Mouse (Mus musculus): ENCODE measurements around the gene Rapgef6. TPM values are rescaled to one million over a fixed set of nuclear protein-coding genes. Genes with fewer than 3 reads are reported as not detected.

Rapgef6 gene
- polyA plus RNA-seq, 1 experiment from 2014 or later: 17.8 TPM

GRCm38 (mm10) chr11:54709645-54710044 is 187.0 kb downstream of the Rapgef6 start:
- POLR2A ChIA-PET: no interaction called here
- TF ChIP-seq CTCF (IDR thresholded peaks at IDR 0.05): no peak
- ATAC-seq (no peak), DNase-seq (ENCODE audit: low read depth, low spot score) (no peak)
- CTCF ChIA-PET: interaction anchor here (1.2 to 5.7 kb wide), 7 partner anchors 9 to 150 kb away, joined by 3 to 21 read pairs (median 3); partner anchors contain the start of gene Lyrm7
- H3K27me3 ChIP-seq: no peaks in the 10 kb centered on the region
- in situ Hi-C loops (cut with MboI; ENCODE audit: low pct_unique_long_range_greater_than_20kb): loop anchor here (5.0 kb wide), 1 partner anchor 153 kb away; the partner anchor contains the start of gene Lyrm7

GRCm38 (mm10) chr11:54710512-54711293 is 188.1 kb downstream of the Rapgef6 start:
- in situ Hi-C loops (cut with MboI; ENCODE audit: low pct_unique_long_range_greater_than_20kb): no loop called here
- ChIA-PET POLR2A (no interaction called here), CTCF (interaction anchor here (1.3 to 5.7 kb wide), 3 partner anchors 10 to 149 kb away, joined by 3 to 21 read pairs (median 3); partner anchors contain the start of gene Lyrm7)

GRCm38 (mm10) chr11:54712849-54713248 is 190.2 kb downstream of the Rapgef6 start:
- CTCF ChIA-PET: interaction anchor here (1.3 to 1.5 kb wide), 2 partner anchors 15 to 104 kb away, joined by 3 read pairs; no protein-coding TSS in a partner anchor
- ATAC-seq (no peak), DNase-seq (ENCODE audit: low read depth, low spot score) (no peak)
- in situ Hi-C loops (cut with MboI; ENCODE audit: low pct_unique_long_range_greater_than_20kb): no loop called here
- H3K27me3 ChIP-seq: no peaks in the 10 kb centered on the region
- POLR2A ChIA-PET: interaction anchor here (1.0 kb wide), 1 partner anchor 21 kb away, joined by 3 read pairs; no protein-coding TSS in a partner anchor
- TF ChIP-seq CTCF (IDR thresholded peaks at IDR 0.05): no peak

More at GRCm38 (mm10) chr11:54710512-54711293, 188.1 kb downstream of the Rapgef6 start:
- no peak for ATAC-seq
- no peak for TF ChIP-seq CTCF (IDR thresholded peaks at IDR 0.05)
- no peak for DNase-seq (ENCODE audit: low read depth, low spot score)
- no peaks in the 10 kb centered on the region for H3K27me3 ChIP-seq

GRCm38 (mm10) chr11:54717893-54718292 is 195.2 kb downstream of the Rapgef6 start:
- in situ Hi-C loops (cut with MboI; ENCODE audit: low pct_unique_long_range_greater_than_20kb): no loop called here
- TF ChIP-seq CTCF (IDR thresholded peaks at IDR 0.05): no peak
- ChIA-PET CTCF (interaction anchor here (0.7 to 1.5 kb wide), 2 partner anchors 9 kb away, joined by 3 to 4 read pairs; no protein-coding TSS in a partner anchor), POLR2A (interaction anchor here (1.4 kb wide), 1 partner anchor 9 kb away, joined by 3 read pairs; no protein-coding TSS in a partner anchor)
- DNase-seq (ENCODE audit: low read depth, low spot score) (no peak), ATAC-seq (no peak)
- no peaks in the 10 kb centered on the region for H3K27me3 ChIP-seq

DNA sequence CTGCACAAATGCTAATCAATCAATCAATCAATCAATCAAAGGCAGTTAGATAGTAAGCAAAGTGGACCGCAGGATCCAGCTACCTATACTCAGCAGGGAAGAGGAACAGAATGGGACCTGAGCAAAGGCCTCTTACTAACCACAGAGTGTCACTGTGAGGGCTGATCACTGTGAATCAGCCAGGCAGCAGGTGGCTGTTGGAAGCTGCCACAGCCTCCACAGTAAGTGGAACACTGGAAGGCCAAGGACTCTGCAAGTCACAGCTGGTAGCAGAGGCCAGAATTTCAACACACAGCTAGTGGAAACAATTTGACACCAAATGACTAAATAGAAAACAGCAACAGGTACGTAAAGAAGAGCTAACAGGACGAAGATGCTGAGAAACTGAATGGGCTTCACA is 196.0 kb downstream of the Rapgef6 start:
- DNase-seq (ENCODE audit: low read depth, low spot score) (no peak), ATAC-seq (no peak)
- POLR2A ChIA-PET: interaction anchor here (1.4 kb wide), 1 partner anchor 10 kb away, joined by 3 read pairs; no protein-coding TSS in a partner anchor
- in situ Hi-C loops (cut with MboI; ENCODE audit: low pct_unique_long_range_greater_than_20kb): no loop called here
- CTCF ChIA-PET: interaction anchor here (1.5 kb wide), 1 partner anchor 10 kb away, joined by 4 read pairs; no protein-coding TSS in a partner anchor
- no peak for TF ChIP-seq CTCF (IDR thresholded peaks at IDR 0.05)
- H3K27me3 ChIP-seq: no peaks in the 10 kb centered on the region

DNA sequence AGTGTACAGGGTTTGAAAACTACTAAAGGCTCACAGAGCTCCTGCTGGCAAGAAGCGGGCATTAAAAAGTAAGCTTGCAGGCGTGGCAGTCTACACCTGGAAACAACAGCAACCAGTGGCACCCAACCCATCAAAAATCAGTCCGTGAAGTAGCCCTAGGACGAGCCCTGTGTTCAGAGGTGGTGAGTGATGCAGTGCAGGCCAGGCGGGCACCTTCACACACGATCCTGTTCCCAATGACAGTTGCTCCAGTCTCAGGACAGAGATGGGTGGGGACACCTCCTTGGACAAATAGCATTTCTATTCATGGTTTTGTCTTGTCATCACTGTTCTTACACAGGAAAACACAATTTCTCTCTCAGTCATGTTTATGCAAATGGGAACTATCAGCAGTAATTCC is 199.4 kb downstream of the Rapgef6 start:
- ChIA-PET POLR2A (no interaction called here), CTCF (interaction anchor here (1.2 kb wide), 1 partner anchor 12 kb away, joined by 3 read pairs; no protein-coding TSS in a partner anchor)
- ATAC-seq: no peak
- no peaks in the 10 kb centered on the region for H3K27me3 ChIP-seq
- DNase-seq (ENCODE audit: low read depth, low spot score): no peak
- TF ChIP-seq CTCF (IDR thresholded peaks at IDR 0.05): no peak
- in situ Hi-C loops (cut with MboI; ENCODE audit: low pct_unique_long_range_greater_than_20kb): no loop called here

GRCm38 (mm10) chr11:54724353-54725034 is 201.8 kb downstream of the Rapgef6 start:
- ATAC-seq (no peak), DNase-seq (ENCODE audit: low read depth, low spot score) (no peak)
- in situ Hi-C loops (cut with MboI; ENCODE audit: low pct_unique_long_range_greater_than_20kb): no loop called here
- POLR2A ChIA-PET: interaction anchor here (0.7 to 1.2 kb wide), 2 partner anchors 117 to 1223 kb away, joined by 3 to 5 read pairs; no protein-coding TSS in a partner anchor
- CTCF ChIA-PET: interaction anchor here (0.6 to 0.8 kb wide), 2 partner anchors 61 to 63 kb away, joined by 3 to 4 read pairs; partner anchors contain the start of gene Cdc42se2
- no peaks in the 10 kb centered on the region for H3K27me3 ChIP-seq
- TF ChIP-seq CTCF (IDR thresholded peaks at IDR 0.05): no peak

DNA sequence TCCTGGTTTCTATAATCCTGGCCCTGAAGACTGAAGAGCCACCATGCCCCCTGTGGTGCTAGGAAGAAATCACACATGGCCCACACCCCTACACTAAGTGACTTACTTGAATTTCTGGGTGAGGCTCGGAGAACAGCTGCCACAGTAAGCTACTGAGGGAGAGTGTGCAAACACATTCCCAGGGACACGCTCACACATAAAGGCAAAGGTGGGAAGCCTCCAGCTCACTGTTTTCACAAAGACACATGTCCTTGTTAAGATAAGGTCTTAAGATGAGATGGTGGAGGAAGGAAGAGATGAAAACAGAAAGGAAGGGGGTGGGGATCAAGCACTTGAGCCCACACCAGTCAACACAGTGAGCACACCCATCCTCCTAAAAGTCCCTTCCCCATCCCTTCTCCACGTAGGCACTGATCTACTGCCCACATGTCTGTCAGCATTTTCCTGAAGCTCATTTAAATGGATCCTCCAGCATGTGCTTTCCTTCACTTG is 204.0 kb downstream of the Rapgef6 start:
- no peak for DNase-seq (ENCODE audit: low read depth, low spot score)

GRCm38 (mm10) chr11:54727327-54727901 is 204.8 kb downstream of the Rapgef6 start:
- POLR2A ChIA-PET: no interaction called here
- ATAC-seq (peak; percentile 79), DNase-seq (ENCODE audit: low read depth, low spot score) (no peak)
- CTCF ChIA-PET: interaction anchor here (1.1 to 2.2 kb wide), 3 partner anchors 14 to 136 kb away, joined by 3 to 5 read pairs (median 3); partner anchors contain the start of gene Cdc42se2
- in situ Hi-C loops (cut with MboI; ENCODE audit: low pct_unique_long_range_greater_than_20kb): no loop called here
- H3K27me3 ChIP-seq: no peaks in the 10 kb centered on the region
- no peak for TF ChIP-seq CTCF (IDR thresholded peaks at IDR 0.05)

More for the DNA sequence above, 204.0 kb downstream of the Rapgef6 start:
- in situ Hi-C loops (cut with MboI; ENCODE audit: low pct_unique_long_range_greater_than_20kb): no loop called here
- TF ChIP-seq CTCF (IDR thresholded peaks at IDR 0.05): no peak
- ChIA-PET CTCF (interaction anchor here (1.1 to 2.2 kb wide), 3 partner anchors 10 to 136 kb away, joined by 3 to 5 read pairs (median 4); partner anchors contain the start of gene Cdc42se2), POLR2A (no interaction called here)
- ATAC-seq: no peak
- no peaks in the 10 kb centered on the region for H3K27me3 ChIP-seq

GRCm38 (mm10) chr11:54728371-54728770 is 205.7 kb downstream of the Rapgef6 start:
- ChIA-PET POLR2A (no interaction called here), CTCF (interaction anchor here (1.3 to 2.2 kb wide), 3 partner anchors 9 to 135 kb away, joined by 3 to 5 read pairs (median 4); no protein-coding TSS in a partner anchor)
- ATAC-seq (no peak), DNase-seq (ENCODE audit: low read depth, low spot score) (no peak)
- H3K27me3 ChIP-seq: no peaks in the 10 kb centered on the region
- in situ Hi-C loops (cut with MboI; ENCODE audit: low pct_unique_long_range_greater_than_20kb): no loop called here
- TF ChIP-seq CTCF (IDR thresholded peaks at IDR 0.05): no peak
